Mouse (Mus musculus) thymus, adult 2 months (tissue): ENCODE measurements around the gene Pip5kl1.

ENCODE experiments used
- CTCF ChIP-seq: fragments of 200-500 bp; IDR thresholded peaks from 2 replicates; pipeline ENCODE4 v1.5.1; 2012; ENCODE audit warnings: mild to moderate bottlenecking, control low read depth, low read length, moderate library complexity, borderline replicate concordance; ENCODE audit not compliant: control insufficient read depth, poor library complexity, insufficient read depth; ENCODE audit errors: extremely low read depth
- POLR2A ChIP-seq: fragments of 200-500 bp; IDR thresholded peaks from 2 replicates; pipeline ENCODE4 v1.6.1; 2012; ENCODE audit warnings: mild to moderate bottlenecking, low read length, control low read depth, moderate library complexity; ENCODE audit not compliant: control insufficient read depth, poor library complexity, insufficient read depth; ENCODE audit errors: extremely low read depth

GRCm38 (mm10) chr2:32612274-32612673, 37.7 kb downstream of the Pip5kl1 start:
- TF ChIP-seq CTCF (no peak), POLR2A (no peak)
